Mouse (Mus musculus): Measurements from ENCODE around the gene Vmn2r88. TPM values are rescaled to one million over a fixed set of nuclear protein-coding genes. Genes with fewer than 3 reads are reported as not detected.
"Not testable (repeated sequence)": the region's sequence is repeated elsewhere in the genome, so short reads cannot be mapped to it uniquely, and the experiment has no call there.

Gene Vmn2r88
- not detected in 2 replicates for polyA plus RNA-seq (2012; rRNA removed)

- no peak for DNase-seq (ENCODE audit: low spot score)
Measured at GRCm38 (mm10) chr14:51410520-51410919, at the start of gene Vmn2r88. TSS of gene Vmn2r88 (plus strand) at chr14:51410820.

GRCm38 (mm10) chr14:51361456-51361855, 49.2 kb upstream of the Vmn2r88 start, which contains the start of gene Gm7247:
TSS of gene Gm7247 (plus strand) at chr14:51361756.
- no peak for DNase-seq (ENCODE audit: low spot score)

GRCm38 (mm10) chr14:51382805-51383204, 27.8 kb upstream of the Vmn2r88 start:
- no peak for DNase-seq (ENCODE audit: low spot score)

- DNase-seq (ENCODE audit: low spot score) = no peak
Measured at GRCm38 (mm10) chr14:51384351-51384750, 26.3 kb upstream of the Vmn2r88 start.

- DNase-seq (ENCODE audit: low spot score) = no peak
Measured at GRCm38 (mm10) chr14:51385741-51386140, 24.9 kb upstream of the Vmn2r88 start.

- no peak for DNase-seq (ENCODE audit: low spot score)
Measured at GRCm38 (mm10) chr14:51387768-51388167, 22.9 kb upstream of the Vmn2r88 start.

GRCm38 (mm10) chr14:51388222-51388621, 22.4 kb upstream of the Vmn2r88 start:
- DNase-seq (ENCODE audit: low spot score) = no peak

- DNase-seq (ENCODE audit: low spot score) = no peak
Measured at GRCm38 (mm10) chr14:51423885-51424284, 13.3 kb downstream of the Vmn2r88 start.

GRCm38 (mm10) chr14:51430138-51430537, 19.5 kb downstream of the Vmn2r88 start:
- not testable (repeated sequence) for DNase-seq (ENCODE audit: low spot score)

GRCm38 (mm10) chr14:51434546-51434945, 23.9 kb downstream of the Vmn2r88 start:
- DNase-seq (ENCODE audit: low spot score) = no peak

- DNase-seq (ENCODE audit: low spot score) = no peak
Measured at GRCm38 (mm10) chr14:51435020-51435419, 24.4 kb downstream of the Vmn2r88 start.

- DNase-seq (ENCODE audit: low spot score) = no peak
Measured at GRCm38 (mm10) chr14:51438955-51439354, 28.3 kb downstream of the Vmn2r88 start.

GRCm38 (mm10) chr14:51451557-51451956, 40.9 kb downstream of the Vmn2r88 start, which contains the start of gene Vmn2r89:
TSS of gene Vmn2r89 (plus strand) at chr14:51451857.
- DNase-seq (ENCODE audit: low spot score) = not testable (repeated sequence)

Other genes starting within 250 kb of the Vmn2r88 start
- gene Rnase2b, start 248.6 kb upstream of the Vmn2r88 start, polyA plus RNA-seq (2012; rRNA removed) = not detected in 2 replicates
- not detected in 2 replicates for gene Ang2, start 211.7 kb upstream of the Vmn2r88 start, polyA plus RNA-seq (2012; rRNA removed)
- not detected in 2 replicates for gene Ear14, start 207.4 kb upstream of the Vmn2r88 start, polyA plus RNA-seq (2012; rRNA removed)
- gene Rnase2a, start 154.7 kb upstream of the Vmn2r88 start, polyA plus RNA-seq (2012; rRNA removed) = 0.12 TPM in 1 of 2 replicates, not detected in the other
- not detected in 2 replicates for gene Gm7247, start 49.1 kb upstream of the Vmn2r88 start, polyA plus RNA-seq (2012; rRNA removed)
- gene Vmn2r89, start 41.0 kb downstream of the Vmn2r88 start, polyA plus RNA-seq (2012; rRNA removed) = not detected in 2 replicates
- gene Gm5622, start 142.0 kb downstream of the Vmn2r88 start, polyA plus RNA-seq (2012; rRNA removed) = 0.06 TPM in 2 replicates
- not detected in 2 replicates for gene Gm17175, start 163.2 kb downstream of the Vmn2r88 start, polyA plus RNA-seq (2012; rRNA removed)
- gene Gm17174, start 181.3 kb downstream of the Vmn2r88 start, polyA plus RNA-seq (2012; rRNA removed) = not detected in 2 replicates
- not detected in 2 replicates for gene Gm17078, start 200.5 kb downstream of the Vmn2r88 start, polyA plus RNA-seq (2012; rRNA removed)
- not detected in 2 replicates for gene Gm4181, start 224.8 kb downstream of the Vmn2r88 start, polyA plus RNA-seq (2012; rRNA removed)

Measured in urinary bladder, adult 2 months (tissue).